Mouse (Mus musculus) 3T3-L1 (cell line): ENCODE results near the gene H2-M10.5.
"Not testable (repeated sequence)": the region's sequence is repeated elsewhere in the genome, so short reads cannot be mapped to it uniquely, and the experiment has no call there.

Experiments used
- DNase-seq: peaks from one replicate; pipeline ENCODE4 v3.0.0-alpha.2; 2015; ENCODE audit warnings: low read depth, low spot score

The H2-M10.5 gene

GRCm38 (mm10) chr17:36772610-36773009 is at the start of gene H2-M10.5:
TSS of gene H2-M10.5 (plus strand) at chr17:36772910.
- DNase-seq, result peak; percentile 0

DNA sequence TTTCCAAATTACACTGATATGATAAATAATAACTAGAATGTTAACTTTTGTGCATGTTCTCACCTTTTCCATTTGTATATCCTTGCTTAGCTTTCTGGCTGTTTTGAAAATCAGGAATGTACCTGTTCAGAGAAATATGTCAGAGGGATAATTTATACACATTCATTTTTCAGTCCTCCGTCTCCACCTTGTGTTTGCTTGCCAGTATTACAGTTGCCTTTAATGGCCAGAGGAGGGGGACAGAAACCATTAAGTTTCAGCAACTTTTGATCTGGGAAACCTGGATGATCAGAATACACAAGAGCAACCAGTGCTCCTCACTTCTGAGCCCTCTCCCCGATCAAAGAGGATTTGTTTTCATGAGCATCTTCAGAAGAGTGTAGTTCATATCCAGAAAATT is 46.7 kb upstream of the H2-M10.5 start:
- DNase-seq, result peak; percentile 66

- DNase-seq, result no peak
These were observed 8.9 kb upstream of the H2-M10.5 start for GRCm38 (mm10) chr17:36763816-36764215.

DNA sequence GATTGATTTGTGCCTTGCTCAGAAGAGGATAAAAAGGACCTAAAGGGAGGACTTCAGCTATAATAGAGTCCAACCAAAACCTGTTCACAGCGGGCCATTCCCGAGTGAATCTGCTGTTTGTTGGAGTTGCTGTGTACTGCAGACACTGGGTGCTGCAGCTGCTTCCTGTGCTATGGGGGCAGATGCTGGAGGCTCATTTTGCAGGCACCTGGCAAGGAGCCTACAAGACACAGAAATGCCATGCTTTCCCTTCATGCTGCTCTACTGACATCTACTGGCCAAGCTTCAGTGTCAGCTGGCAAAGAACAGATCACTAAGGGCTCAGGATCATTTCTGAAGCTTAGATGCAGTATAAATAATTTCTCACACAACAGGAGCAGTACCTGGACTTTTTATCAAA is 8.5 kb upstream of the H2-M10.5 start:
- DNase-seq, result peak; percentile 63

DNA sequence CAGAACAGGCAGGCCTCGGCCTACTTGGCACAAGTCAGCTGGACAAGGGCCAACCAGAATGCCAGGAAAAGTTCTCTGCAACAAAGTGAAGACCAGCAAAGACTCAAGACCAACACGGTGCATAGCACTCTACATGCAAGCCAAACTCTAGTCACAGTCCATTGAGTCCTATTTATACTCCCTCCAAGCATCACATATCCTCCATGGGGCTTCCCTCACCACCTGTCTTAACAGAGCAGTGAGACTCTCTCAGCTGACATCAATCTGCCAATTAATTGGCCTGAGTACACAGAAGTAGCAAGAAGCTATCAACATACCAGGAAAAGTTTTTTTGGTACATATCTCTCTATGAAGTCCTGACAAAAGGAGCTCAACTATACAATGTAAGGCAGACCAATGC is 7.3 kb upstream of the H2-M10.5 start:
- DNase-seq, result peak; percentile 0

DNA sequence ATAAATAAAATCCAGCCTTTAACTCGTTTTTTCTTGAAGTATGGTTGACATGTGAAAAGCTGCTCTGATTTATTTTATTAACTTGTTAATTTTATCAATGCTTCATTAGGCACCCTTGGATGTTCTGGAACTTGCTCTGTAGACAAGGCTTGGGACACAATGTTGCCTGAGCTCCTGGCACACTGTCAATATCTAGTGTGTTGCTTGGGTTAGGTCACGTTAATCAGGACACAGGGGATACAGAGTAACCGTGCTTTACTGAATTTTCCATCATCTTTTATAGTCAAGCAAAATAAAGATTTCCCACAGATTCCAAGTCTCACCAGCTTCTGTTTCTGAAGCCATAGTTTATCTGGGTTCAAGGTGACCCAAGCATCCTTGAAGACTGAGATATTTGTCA is 8.8 kb downstream of the H2-M10.5 start:
- peak; percentile 0 for DNase-seq

GRCm38 (mm10) chr17:36786483-36786886 is 13.8 kb downstream of the H2-M10.5 start:
- peak; percentile 58 for DNase-seq

GRCm38 (mm10) chr17:36788351-36788750 is 15.6 kb downstream of the H2-M10.5 start:
- no peak for DNase-seq

- DNase-seq, result peak; percentile 93
These were observed 16.1 kb downstream of the H2-M10.5 start for GRCm38 (mm10) chr17:36788801-36789200.

- no peak for DNase-seq
These were observed 26.8 kb downstream of the H2-M10.5 start for GRCm38 (mm10) chr17:36799493-36799892.

DNA sequence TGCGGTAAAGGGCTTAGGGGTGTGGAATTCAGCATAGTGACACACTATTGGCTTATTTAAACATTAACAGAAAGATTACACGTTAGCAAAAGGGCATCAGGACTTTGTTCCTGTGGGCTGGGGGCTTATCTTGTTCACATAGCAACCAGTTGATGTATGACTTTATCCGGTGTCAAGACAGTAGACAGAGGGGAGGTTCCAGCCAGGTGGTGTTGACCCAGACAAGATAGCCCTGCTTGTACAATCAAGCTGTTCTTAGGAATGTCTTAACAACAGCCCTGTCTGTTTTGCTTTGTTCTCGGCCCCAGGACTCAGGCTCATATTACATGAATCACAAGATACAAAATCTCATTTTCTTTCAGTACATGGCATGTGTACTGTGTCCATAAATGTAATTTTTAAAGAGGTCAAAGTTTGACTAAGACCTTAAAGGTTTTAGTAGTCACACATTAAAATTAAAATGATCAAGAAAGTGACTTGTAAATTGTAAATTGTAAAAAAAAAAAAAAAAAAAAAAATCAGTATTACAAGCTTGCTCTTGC is 27.3 kb downstream of the H2-M10.5 start:
- not testable (repeated sequence) for DNase-seq

GRCm38 (mm10) chr17:36811871-36812270 is 39.2 kb downstream of the H2-M10.5 start, which contains the start of gene H2-M10.6:
TSS of gene H2-M10.6 (plus strand) at chr17:36812171.
- DNase-seq, result no peak

- peak; percentile 67 for DNase-seq
These were observed 51.3 kb downstream of the H2-M10.5 start for GRCm38 (mm10) chr17:36824005-36824404.

DNA sequence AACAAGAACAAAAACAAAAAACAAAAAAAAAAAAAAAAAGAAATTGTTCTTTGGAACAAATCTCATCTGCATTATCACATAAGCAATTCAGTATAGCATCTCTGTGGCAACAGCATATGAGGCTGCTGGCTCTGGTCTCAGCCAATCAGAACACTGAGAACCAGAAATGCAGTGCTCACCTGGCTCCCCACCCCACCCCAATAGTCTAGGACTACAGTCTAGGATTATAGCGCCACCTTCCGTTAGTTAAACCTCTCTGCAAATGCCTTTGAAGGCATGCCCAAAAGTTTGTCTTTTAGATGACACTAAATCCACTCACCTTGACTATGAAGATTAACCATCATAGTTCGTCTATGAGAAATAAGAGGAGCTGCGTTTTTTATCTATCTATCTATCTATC is 52.8 kb downstream of the H2-M10.5 start:
- peak; percentile 25 for DNase-seq
